Mouse (Mus musculus): ENCODE data around the gene Tbc1d1. TPM values are rescaled to one million over a fixed set of nuclear protein-coding genes. Genes with fewer than 3 reads are reported as not detected.

Tbc1d1 gene
- polyA plus RNA-seq, 1 experiment from 2014 or later = 38.3 TPM

- 12% methylated on average over 1 of the region's 1 CpGs for WGBS
- DNase-seq (ENCODE audit: low spot score) = no peak
- Histone ChIP-seq H3K4me3 (no peak overlapping the region), H3K4me1 (peaks cover 70% of the 10 kb centered on the region), H3K36me3 (no peaks in the 10 kb centered on the region), H3K27ac (0 out of 2 replicates have a peak overlapping the region, but pooled peaks have one; percentile 16), H3K27me3 (ENCODE audit: insufficient read depth, poor library complexity, severe bottlenecking) (no peaks in the 10 kb centered on the region), H3K9me3 (no peaks in the 10 kb centered on the region)
These were observed 81.2 kb downstream of the Tbc1d1 start for GRCm38 (mm10) chr5:64237263-64237662.

- Histone ChIP-seq H3K27ac (0 out of 2 replicates have a peak overlapping the region, but pooled peaks have one; percentile 16), H3K4me3 (no peak overlapping the region), H3K36me3 (no peaks in the 10 kb centered on the region), H3K27me3 (ENCODE audit: insufficient read depth, poor library complexity, severe bottlenecking) (no peaks in the 10 kb centered on the region), H3K9me3 (no peaks in the 10 kb centered on the region), H3K4me1 (peaks cover 74% of the 10 kb centered on the region)
- DNase-seq (ENCODE audit: low spot score) = no peak
- 38% methylated on average over 3 of the region's 3 CpGs for WGBS
These were observed 81.6 kb downstream of the Tbc1d1 start for GRCm38 (mm10) chr5:64237693-64238092.

- 54% methylated on average over 3 of the region's 3 CpGs for WGBS
- Histone ChIP-seq H3K4me3 (no peak overlapping the region), H3K27me3 (ENCODE audit: insufficient read depth, poor library complexity, severe bottlenecking) (no peaks in the 10 kb centered on the region), H3K36me3 (no peaks in the 10 kb centered on the region), H3K9me3 (no peaks in the 10 kb centered on the region), H3K4me1 (peaks cover 77% of the 10 kb centered on the region), H3K27ac (no peak overlapping the region)
- DNase-seq (ENCODE audit: low spot score) = no peak
These were observed 83.0 kb downstream of the Tbc1d1 start for GRCm38 (mm10) chr5:64238894-64239652.

DNA sequence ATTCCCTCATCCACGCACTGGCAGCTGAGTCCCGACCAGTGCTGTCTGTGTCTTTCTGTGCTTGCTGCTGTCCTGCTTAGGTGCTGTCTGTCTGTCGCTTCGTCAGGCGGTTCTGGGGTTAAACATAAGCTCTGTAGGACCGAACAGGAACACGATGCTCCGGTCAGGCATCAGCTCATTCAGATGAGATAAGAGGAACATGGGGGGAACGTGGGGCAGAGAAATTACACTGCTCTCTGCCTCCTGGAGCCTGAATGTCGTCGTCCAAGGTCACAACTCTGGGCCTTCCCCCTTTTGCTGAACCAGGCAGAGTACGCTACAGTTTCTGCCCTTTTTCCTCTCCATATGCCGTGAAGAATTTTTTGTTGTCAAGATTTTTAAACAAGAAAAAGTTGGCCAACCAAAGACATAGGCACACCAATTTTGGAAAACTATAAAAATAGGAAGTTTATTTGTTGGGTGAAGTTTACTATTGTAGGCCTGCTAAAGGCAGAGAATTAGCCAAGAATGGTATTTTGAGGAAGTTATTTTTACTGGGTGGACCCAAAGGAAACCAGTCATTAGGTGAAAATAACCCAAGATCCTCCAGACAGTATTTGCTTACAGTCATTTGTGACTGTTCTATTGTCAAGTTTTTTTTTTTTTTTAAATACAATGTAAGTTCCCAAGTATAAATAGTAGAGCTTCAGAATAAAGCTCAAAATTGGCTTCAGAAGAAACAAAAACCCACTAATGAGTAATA, 85.0 kb downstream of the Tbc1d1 start:
- H3K27ac ChIP-seq = peak overlapping the region; percentile 86

GRCm38 (mm10) chr5:64241867-64242266, 85.8 kb downstream of the Tbc1d1 start:
- H3K4me1 ChIP-seq = peaks cover 70% of the 10 kb centered on the region
- H3K27me3 ChIP-seq (ENCODE audit: insufficient read depth, poor library complexity, severe bottlenecking) = no peaks in the 10 kb centered on the region
- no peak overlapping the region for H3K4me3 ChIP-seq
- no peaks in the 10 kb centered on the region for H3K9me3 ChIP-seq
- WGBS = 76% methylated on average over 8 of the region's 8 CpGs
- no peaks in the 10 kb centered on the region for H3K36me3 ChIP-seq
- DNase-seq (ENCODE audit: low spot score) = no peak
- peak overlapping the region; percentile 86 for H3K27ac ChIP-seq

More for the DNA sequence above, 85.0 kb downstream of the Tbc1d1 start:
- no peaks in the 10 kb centered on the region for H3K36me3 ChIP-seq
- peaks cover 77% of the 10 kb centered on the region for H3K4me1 ChIP-seq
- no peak for DNase-seq (ENCODE audit: low spot score)
- H3K9me3 ChIP-seq = no peaks in the 10 kb centered on the region
- no peaks in the 10 kb centered on the region for H3K27me3 ChIP-seq (ENCODE audit: insufficient read depth, poor library complexity, severe bottlenecking)
- H3K4me3 ChIP-seq = no peak overlapping the region
- 31% methylated on average over 13 of the region's 13 CpGs for WGBS

DNA sequence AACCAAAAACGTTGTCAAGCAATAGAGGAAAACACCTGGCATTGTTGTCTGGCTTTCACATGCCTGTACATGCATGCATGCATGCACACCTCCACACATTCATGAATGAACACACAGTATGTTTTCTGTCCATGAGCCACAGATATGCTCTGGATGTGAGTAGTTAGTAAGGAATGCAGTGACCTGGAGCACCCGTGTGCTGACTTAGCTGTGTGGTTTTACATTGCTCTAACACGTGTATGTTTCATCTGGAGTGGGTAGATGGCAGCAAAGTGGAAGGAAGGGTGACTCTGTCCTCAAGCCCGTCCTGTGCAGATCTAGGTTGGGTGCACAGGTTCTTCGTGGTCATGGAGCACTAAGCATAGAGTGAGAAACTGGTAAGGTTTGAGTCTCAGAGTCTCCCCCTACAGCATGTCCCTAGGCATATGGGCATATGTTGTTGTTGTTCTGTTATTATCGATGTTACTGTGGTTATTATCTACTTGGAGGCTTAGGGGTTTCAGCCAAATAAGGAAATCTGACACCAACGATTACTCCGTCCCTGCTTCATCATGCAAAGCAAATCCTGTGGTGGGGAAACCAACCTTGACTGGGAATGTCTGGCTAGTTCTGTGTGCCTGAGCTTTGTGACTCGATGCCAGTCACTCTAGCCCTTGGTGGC, 86.8 kb downstream of the Tbc1d1 start:
- DNase-seq (ENCODE audit: low spot score) = no peak
- Histone ChIP-seq H3K27ac (peak overlapping the region; percentile 86), H3K27me3 (ENCODE audit: insufficient read depth, poor library complexity, severe bottlenecking) (no peaks in the 10 kb centered on the region), H3K9me3 (no peaks in the 10 kb centered on the region), H3K4me1 (peaks cover 62% of the 10 kb centered on the region), H3K36me3 (no peaks in the 10 kb centered on the region), H3K4me3 (0 out of 2 replicates have a peak overlapping the region, but pooled peaks have one; percentile 18)
- WGBS = 37% methylated on average over 9 of the region's 9 CpGs

- Histone ChIP-seq H3K36me3 (no peaks in the 10 kb centered on the region), H3K4me3 (peak overlapping the region; percentile 18; the same call in 1 of the 2 replicates), H3K27me3 (ENCODE audit: insufficient read depth, poor library complexity, severe bottlenecking) (no peaks in the 10 kb centered on the region), H3K4me1 (peaks cover 56% of the 10 kb centered on the region), H3K9me3 (no peaks in the 10 kb centered on the region), H3K27ac (peak overlapping the region; percentile 86)
- 12% methylated on average over 6 of the region's 6 CpGs for WGBS
- no peak for DNase-seq (ENCODE audit: low spot score)
These were observed 87.6 kb downstream of the Tbc1d1 start for GRCm38 (mm10) chr5:64243666-64244065.

DNA sequence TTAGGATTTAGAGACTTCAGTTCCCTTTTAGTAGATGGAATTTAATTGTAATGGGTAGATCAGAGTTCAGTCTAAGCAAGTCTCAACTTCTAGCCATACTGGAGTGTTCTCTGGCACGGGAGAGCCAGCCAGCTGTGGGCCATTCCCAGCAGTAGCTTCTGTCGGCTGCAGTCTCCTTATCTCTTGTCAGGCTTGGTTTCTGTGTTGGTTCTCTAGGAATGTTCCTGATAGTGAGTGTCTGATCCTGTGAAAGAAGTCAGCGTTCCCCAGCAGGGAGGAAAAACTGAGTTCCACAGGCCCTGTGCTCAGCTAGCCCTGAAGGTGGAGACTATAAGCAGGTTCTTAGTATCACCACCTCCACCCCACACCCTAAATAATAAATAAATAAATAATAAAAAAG, 88.2 kb downstream of the Tbc1d1 start:
- Histone ChIP-seq H3K4me3 (no peak overlapping the region), H3K9me3 (no peaks in the 10 kb centered on the region), H3K36me3 (no peaks in the 10 kb centered on the region), H3K27ac (peak overlapping the region; percentile 86), H3K27me3 (ENCODE audit: insufficient read depth, poor library complexity, severe bottlenecking) (no peaks in the 10 kb centered on the region), H3K4me1 (peaks cover 56% of the 10 kb centered on the region)
- 5% methylated on average over 3 of the region's 3 CpGs for WGBS
- no peak for DNase-seq (ENCODE audit: low spot score)

GRCm38 (mm10) chr5:64244745-64245144, 88.6 kb downstream of the Tbc1d1 start:
- 35% methylated on average over 5 of the region's 5 CpGs for WGBS
- H3K4me1 ChIP-seq = peaks cover 55% of the 10 kb centered on the region

GRCm38 (mm10) chr5:64251435-64251834, 95.3 kb downstream of the Tbc1d1 start:
- Histone ChIP-seq H3K9me3 (no peaks in the 10 kb centered on the region), H3K27ac (peak overlapping the region; percentile 52; the same call in 1 of the 2 replicates), H3K4me3 (no peak overlapping the region), H3K4me1 (peaks cover 28% of the 10 kb centered on the region), H3K36me3 (peaks cover under 1% of the 10 kb centered on the region; the same call in 1 of the 2 replicates), H3K27me3 (ENCODE audit: insufficient read depth, poor library complexity, severe bottlenecking) (no peaks in the 10 kb centered on the region)
- WGBS = 33% methylated on average over 5 of the region's 5 CpGs
- DNase-seq (ENCODE audit: low spot score) = no peak

More at GRCm38 (mm10) chr5:64244745-64245144, 88.6 kb downstream of the Tbc1d1 start:
- no peaks in the 10 kb centered on the region for H3K36me3 ChIP-seq
- no peaks in the 10 kb centered on the region for H3K9me3 ChIP-seq
- no peak for DNase-seq (ENCODE audit: low spot score)
- H3K4me3 ChIP-seq = no peak overlapping the region
- peak overlapping the region; percentile 86 for H3K27ac ChIP-seq
- H3K27me3 ChIP-seq (ENCODE audit: insufficient read depth, poor library complexity, severe bottlenecking) = no peaks in the 10 kb centered on the region

DNA sequence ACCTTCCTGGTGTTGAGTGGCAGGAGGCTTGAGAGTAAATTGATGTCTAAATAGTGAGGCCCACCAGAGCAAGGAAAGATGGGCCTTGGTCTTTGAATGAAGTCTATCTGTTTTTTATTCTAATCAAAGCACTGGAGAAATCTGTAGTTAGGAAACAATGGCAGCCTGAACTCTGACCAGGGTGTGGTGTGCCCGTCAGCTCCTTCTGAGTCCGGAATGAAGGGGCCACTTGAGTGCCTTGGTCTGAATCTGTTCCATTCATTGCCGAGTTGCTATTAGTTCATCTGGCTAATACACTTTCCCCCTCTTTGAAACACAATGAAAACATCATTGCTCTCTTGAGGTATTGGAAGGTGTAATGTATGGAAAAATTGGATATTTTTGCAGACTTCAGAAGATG, 98.2 kb downstream of the Tbc1d1 start:
- Histone ChIP-seq H3K9me3 (no peaks in the 10 kb centered on the region), H3K4me1 (peaks cover 28% of the 10 kb centered on the region), H3K27ac (peak overlapping the region; percentile 69), H3K36me3 (peaks cover 20% of the 10 kb centered on the region), H3K27me3 (ENCODE audit: insufficient read depth, poor library complexity, severe bottlenecking) (no peaks in the 10 kb centered on the region), H3K4me3 (no peak overlapping the region)
- no peak for DNase-seq (ENCODE audit: low spot score)
- 32% methylated on average over 3 of the region's 3 CpGs for WGBS

GRCm38 (mm10) chr5:64254988-64255387, 98.9 kb downstream of the Tbc1d1 start:
- Histone ChIP-seq H3K9me3 (no peaks in the 10 kb centered on the region), H3K4me1 (peaks cover 28% of the 10 kb centered on the region), H3K27ac (no peak overlapping the region), H3K4me3 (no peak overlapping the region), H3K27me3 (ENCODE audit: insufficient read depth, poor library complexity, severe bottlenecking) (no peaks in the 10 kb centered on the region), H3K36me3 (peaks cover 20% of the 10 kb centered on the region)
- no peak for DNase-seq (ENCODE audit: low spot score)
- WGBS = 42% methylated on average over 6 of the region's 6 CpGs

Measured in heart, embryonic 10.5 days (tissue).